Mouse (Mus musculus) hindbrain, embryonic 14.5 days (tissue): Measurements from ENCODE around the gene Rab3b. TPM values are rescaled to one million over a fixed set of nuclear protein-coding genes. Genes with fewer than 3 reads are reported as not detected.

Source experiments
- ATAC-seq: fragments of 200-750 bp; cut with Nextera tagmentation; 2 replicates; pipeline ENCODE4 v1.8.0; 2017; ENCODE audit warnings: moderate number of reproducible peaks, mild to moderate bottlenecking, moderate TSS enrichment, moderate library complexity; ENCODE audit not compliant: low FRiP score
- DNase-seq: peaks from one replicate; pipeline ENCODE4 v3.0.0-alpha.2; 2015; ENCODE audit warnings: low spot score
- H3K27ac ChIP-seq: fragments of 300-500 bp; sonication (generic); 2 replicates; pipeline ENCODE4 v1.5.1; 2014; ENCODE audit warnings: mild to moderate bottlenecking, moderate library complexity
- H3K27me3 ChIP-seq: fragments of 300-500 bp; sonication (generic); 2 replicates; pipeline ENCODE4 v1.6.1; 2014; ENCODE audit warnings: mild to moderate bottlenecking, low read length, mixed read lengths; ENCODE audit not compliant: control insufficient read depth, insufficient read depth
- H3K36me3 ChIP-seq: fragments of 300-500 bp; sonication (generic); replicated peaks from 2 replicates; pipeline ENCODE4 v1.6.1; 2014; ENCODE audit not compliant: control insufficient read depth, insufficient read depth
- H3K4me1 ChIP-seq: fragments of 300-500 bp; sonication (generic); replicated peaks from 2 replicates; pipeline ENCODE4 v1.6.1; 2014; ENCODE audit warnings: antibody characterized with exemption, low read length, mixed read lengths; ENCODE audit not compliant: control insufficient read depth, insufficient read depth
- H3K4me2 ChIP-seq: fragments of 300-500 bp; sonication (generic); replicated peaks from 2 replicates; pipeline ENCODE4 v1.6.1; 2014; ENCODE audit warnings: mild to moderate bottlenecking, moderate library complexity
- H3K4me3 ChIP-seq: fragments of 300-500 bp; sonication (generic); replicated peaks from 2 replicates; pipeline ENCODE4 v1.5.1; 2014; ENCODE audit warnings: mild to moderate bottlenecking, low read length
- H3K9ac ChIP-seq: fragments of 300-500 bp; sonication (generic); 2 replicates; pipeline ENCODE4 v1.6.1; 2014
- H3K9me3 ChIP-seq: fragments of 300-500 bp; sonication (generic); 2 replicates; pipeline ENCODE4 v1.6.1; 2016; ENCODE audit warnings: low read length; ENCODE audit not compliant: control insufficient read depth
- WGBS: fragments of 180-500 bp; shearing (Covaris S2); extraction: QIAGEN DNeasy Blood & Tissue Kit; methylation state at CpG from one replicate; pipeline ENCODE4 v1.1.7; 2014; 5-methylcytosine and 5-hydroxymethylcytosine counted together
- polyA plus RNA-seq: library from polyadenylated mRNA; unstranded; fragments of >200 nt; fragmentation: Nextera tagmentation; extraction: Ambion mirVana; gene quantifications from 2 replicates; pipeline ENCODE4 v1.2.1, GENCODE M21; 2014

Rab3b gene
- polyA plus RNA-seq, 1 experiment from 2014 or later = 187 TPM

DNA sequence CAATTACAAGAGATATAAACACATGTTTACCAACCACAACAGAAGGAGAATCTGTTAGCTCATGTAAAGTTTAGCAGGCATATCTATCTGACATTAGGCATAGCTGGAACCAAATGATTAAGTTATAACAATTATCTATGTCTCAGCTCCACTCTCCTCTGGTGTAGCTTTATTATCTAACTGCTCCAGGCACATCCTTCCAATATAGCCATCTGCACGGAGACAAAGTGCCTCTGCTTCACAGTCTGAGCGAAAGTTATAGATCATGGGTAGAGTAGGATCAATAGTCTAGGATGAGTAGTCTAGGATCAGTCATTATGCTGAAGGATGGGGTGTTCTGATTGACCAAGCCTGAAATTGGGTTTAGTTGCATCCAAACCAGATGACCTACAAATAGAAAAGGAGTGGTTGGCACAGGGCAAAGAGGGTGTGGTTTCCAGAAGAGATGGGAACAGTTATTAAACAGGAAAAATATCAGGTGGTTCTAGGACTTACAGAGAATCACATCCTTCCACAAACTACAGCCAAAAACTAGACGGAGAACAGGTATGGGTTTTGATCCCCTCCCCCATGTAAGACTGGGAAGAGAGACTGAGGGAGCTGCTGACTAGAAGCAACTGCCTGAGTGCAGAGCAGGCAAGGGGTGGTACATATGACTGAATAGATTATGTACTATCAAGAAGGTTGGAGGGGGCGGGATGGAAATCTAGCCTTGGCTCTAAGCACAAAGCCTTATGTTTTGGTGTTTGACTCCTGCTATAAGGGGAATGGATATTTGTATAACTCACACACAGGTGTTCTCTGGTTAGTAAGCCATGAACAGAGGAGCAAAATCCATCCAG, 82.0 kb downstream of the Rab3b start:
- Histone ChIP-seq H3K27me3 (no peaks in the 10 kb centered on the region), H3K36me3 (no peaks in the 10 kb centered on the region), H3K9ac (no peak overlapping the region), H3K9me3 (no peaks in the 10 kb centered on the region), H3K4me3 (no peak overlapping the region), H3K4me2 (no peak overlapping the region), H3K4me1 (no peaks in the 10 kb centered on the region), H3K27ac (no peak overlapping the region)
- ATAC-seq (no peak), DNase-seq (no peak)
- WGBS = 82% methylated on average over 4 of the region's 4 CpGs

DNA sequence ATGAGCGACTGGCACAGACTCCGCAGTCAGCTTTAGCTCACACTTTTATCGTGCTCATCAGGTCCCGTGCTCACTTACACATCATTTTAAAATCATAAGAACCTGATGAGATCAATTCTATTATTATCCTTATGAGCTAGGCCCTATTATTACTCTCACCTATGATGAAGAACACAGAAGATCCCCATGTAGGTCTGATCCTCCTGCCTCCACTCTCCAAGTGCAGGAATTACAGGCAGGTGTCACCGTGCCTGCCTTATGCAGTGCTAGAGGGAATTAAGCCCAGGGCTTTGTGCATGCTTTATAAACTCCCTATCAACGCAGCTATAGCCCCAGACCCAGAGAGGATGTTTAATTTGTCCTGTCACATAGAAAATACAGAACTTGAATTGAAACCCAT, 84.2 kb downstream of the Rab3b start:
- H3K9me3 ChIP-seq = no peaks in the 10 kb centered on the region
- H3K4me1 ChIP-seq = no peaks in the 10 kb centered on the region
- H3K36me3 ChIP-seq = no peaks in the 10 kb centered on the region
- ATAC-seq (no peak), DNase-seq (no peak)
- no peak overlapping the region for H3K9ac ChIP-seq
- no peak overlapping the region for H3K4me3 ChIP-seq
- H3K4me2 ChIP-seq = no peak overlapping the region
- 74% methylated on average over 6 of the region's 6 CpGs for WGBS
- H3K27me3 ChIP-seq = no peaks in the 10 kb centered on the region
- H3K27ac ChIP-seq = no peak overlapping the region

DNA sequence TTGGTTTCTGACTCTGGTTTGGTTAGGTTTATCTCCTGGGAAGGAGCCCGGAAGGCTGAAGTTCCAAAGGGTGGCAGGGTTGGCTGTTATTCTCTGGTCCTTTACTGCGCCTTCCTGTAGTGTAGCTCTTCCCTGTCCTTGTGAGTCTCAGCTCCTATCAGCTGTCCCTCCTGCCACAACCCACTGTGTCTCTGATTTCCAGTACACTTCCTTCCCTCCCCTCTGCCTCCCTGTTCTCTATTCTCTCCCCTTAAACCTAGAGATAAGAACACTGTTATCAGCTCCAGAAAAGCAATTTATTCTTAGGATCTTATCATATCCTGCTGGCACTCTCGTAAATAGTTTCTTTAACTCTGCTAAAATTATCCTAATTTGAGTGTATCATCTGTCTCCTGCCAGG, 90.7 kb downstream of the Rab3b start:
- no peaks in the 10 kb centered on the region for H3K27me3 ChIP-seq
- WGBS = 84% methylated on average over 3 of the region's 3 CpGs
- H3K27ac ChIP-seq = no peak overlapping the region
- no peak for ATAC-seq
- H3K4me1 ChIP-seq = no peaks in the 10 kb centered on the region
- H3K4me3 ChIP-seq = no peak overlapping the region
- no peak for DNase-seq
- H3K4me2 ChIP-seq = no peak overlapping the region
- no peak overlapping the region for H3K9ac ChIP-seq
- no peaks in the 10 kb centered on the region for H3K36me3 ChIP-seq
- no peaks in the 10 kb centered on the region for H3K9me3 ChIP-seq

DNA sequence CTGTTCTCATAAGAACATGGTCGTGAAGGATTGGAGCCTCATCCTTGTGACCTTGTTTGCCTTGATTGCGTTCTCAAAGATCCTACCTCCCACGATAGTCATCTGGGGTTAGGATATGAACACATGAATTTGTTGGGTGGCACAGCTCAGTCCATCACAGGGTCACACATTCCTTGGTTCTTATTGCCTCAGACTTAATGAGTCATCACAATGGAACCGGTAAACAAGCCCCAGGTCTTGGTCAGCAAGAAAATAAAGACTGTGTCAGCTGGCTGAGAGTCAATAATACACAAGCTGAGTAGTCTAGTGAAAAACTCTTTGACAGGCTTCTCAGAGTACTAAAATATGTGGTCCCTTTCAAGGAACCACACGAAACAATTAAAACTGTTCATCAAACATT, 92.2 kb downstream of the Rab3b start:
- no peaks in the 10 kb centered on the region for H3K27me3 ChIP-seq
- H3K4me1 ChIP-seq = no peaks in the 10 kb centered on the region
- H3K4me3 ChIP-seq = no peak overlapping the region
- WGBS = 85% methylated on average over 5 of the region's 5 CpGs
- no peaks in the 10 kb centered on the region for H3K9me3 ChIP-seq
- DNase-seq (no peak), ATAC-seq (no peak)
- H3K36me3 ChIP-seq = no peaks in the 10 kb centered on the region
- H3K9ac ChIP-seq = no peak overlapping the region
- no peak overlapping the region for H3K27ac ChIP-seq
- no peak overlapping the region for H3K4me2 ChIP-seq

DNA sequence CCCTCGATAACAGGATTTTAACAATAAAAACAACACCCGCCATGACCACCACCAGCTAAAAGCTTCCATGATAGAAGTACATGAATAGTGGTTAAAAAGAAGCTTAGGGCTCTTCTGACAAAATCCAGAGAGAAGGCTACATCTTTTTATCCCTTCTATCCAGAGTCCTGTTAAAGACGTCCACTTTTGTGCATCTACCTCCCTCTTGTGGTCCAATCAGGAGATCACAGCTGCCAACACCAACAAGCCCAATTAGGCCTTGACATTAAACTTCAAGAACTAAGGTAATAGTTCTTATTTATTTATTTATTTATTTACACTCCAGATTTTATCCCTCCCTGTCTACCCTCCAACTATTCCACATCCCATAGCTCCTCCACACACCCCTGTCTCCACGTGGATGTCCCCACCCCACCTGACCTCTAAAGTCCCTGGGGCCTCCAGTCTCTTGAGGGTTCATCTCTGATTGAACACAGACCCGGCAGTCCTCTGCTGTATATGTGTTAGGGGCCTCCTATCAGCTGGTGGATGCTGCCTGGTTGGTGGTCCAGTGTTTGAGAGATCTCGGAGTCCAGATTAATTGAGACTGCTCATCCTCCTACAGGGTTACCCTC, 97.7 kb downstream of the Rab3b start:
- H3K27me3 ChIP-seq = no peaks in the 10 kb centered on the region
- no peak overlapping the region for H3K4me3 ChIP-seq
- 49% methylated on average over 6 of the region's 6 CpGs for WGBS
- DNase-seq = peak; percentile 86
- H3K27ac ChIP-seq = no peak overlapping the region
- no peak for ATAC-seq
- no peak overlapping the region for H3K9ac ChIP-seq
- no peak overlapping the region for H3K4me2 ChIP-seq
- H3K36me3 ChIP-seq = no peaks in the 10 kb centered on the region
- H3K9me3 ChIP-seq = no peaks in the 10 kb centered on the region
- no peaks in the 10 kb centered on the region for H3K4me1 ChIP-seq

DNA sequence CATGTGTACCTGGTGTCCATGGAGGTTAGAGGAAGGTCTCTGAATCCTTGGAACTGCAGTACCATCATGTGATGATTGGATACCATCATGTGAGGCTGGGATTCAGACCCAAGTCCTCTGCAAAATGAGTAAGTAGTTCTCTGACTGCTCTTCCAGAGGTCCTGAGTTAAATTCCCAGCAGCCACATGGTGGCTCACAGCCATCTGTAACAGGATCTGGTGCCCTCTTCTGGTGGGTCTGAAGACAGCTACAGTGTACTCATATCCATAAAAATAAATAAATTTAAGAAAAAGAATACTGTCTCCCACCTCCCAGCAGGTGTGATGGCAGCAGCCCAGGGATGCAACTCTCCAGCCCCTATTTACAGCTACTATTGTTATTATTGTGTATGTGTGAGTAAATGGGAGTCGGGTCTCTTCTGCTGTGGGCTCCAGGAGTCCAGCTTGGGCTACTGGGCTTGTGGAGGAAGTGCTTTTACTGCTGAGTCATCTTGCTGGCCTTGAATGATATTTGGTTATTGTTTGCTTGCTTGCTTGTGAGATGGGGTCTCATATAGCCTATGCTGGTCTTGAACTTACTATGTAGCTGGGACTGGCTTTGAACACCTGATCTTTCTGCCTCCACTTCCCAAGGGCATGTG, 108.1 kb downstream of the Rab3b start:
- H3K27me3 ChIP-seq = no peaks in the 10 kb centered on the region
- ATAC-seq (no peak), DNase-seq (no peak)
- no peak overlapping the region for H3K9ac ChIP-seq
- H3K27ac ChIP-seq = no peak overlapping the region
- no peak overlapping the region for H3K4me2 ChIP-seq
- WGBS = 94% methylated on average over 1 of the region's 1 CpGs
- no peaks in the 10 kb centered on the region for H3K9me3 ChIP-seq
- H3K4me3 ChIP-seq = no peak overlapping the region
- no peaks in the 10 kb centered on the region for H3K36me3 ChIP-seq
- H3K4me1 ChIP-seq = no peaks in the 10 kb centered on the region

DNA sequence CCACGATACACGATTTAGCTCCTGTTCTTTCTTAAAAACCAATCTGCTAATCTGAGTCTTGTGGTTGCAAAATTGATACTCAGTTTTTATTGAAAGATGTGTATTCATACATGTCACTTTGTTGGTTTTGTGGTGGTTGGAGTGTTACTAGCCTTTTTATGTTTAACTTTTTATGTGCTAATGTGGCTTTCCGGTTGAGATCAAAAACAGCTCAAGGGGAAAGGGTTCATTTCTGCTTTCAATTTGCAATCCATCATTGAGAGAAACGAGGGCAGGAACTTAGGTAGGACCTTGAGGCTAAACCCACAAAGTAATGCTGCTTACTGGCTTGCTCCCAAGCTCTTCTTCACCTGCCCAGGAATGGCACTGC, 108.6 kb downstream of the Rab3b start:
- Histone ChIP-seq H3K36me3 (no peaks in the 10 kb centered on the region), H3K27me3 (no peaks in the 10 kb centered on the region), H3K9ac (no peak overlapping the region), H3K4me3 (no peak overlapping the region), H3K9me3 (no peaks in the 10 kb centered on the region), H3K4me2 (no peak overlapping the region), H3K4me1 (no peaks in the 10 kb centered on the region), H3K27ac (no peak overlapping the region)
- no peak for DNase-seq
- WGBS = 80% methylated on average over 4 of the region's 4 CpGs
- ATAC-seq = no peak

DNA sequence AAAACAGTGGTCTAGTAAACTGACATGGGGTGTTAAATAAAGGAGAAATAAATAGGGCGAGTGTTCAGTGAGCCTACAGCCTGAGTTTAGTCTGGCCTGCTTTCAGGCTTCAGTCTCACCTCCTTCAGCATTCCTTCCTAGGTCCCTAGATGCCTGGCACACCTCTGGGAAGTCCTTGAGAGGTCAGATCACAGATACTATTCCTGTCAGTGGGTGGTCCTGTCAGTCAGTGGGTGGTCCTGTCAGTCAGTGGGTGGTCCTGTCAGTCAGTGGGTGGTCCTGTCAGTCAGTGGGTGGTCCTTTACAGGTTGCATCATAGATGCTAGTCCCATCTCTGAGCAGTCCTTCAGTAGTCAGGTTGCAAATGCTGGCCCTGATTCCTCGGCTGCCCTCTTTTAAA, 110.6 kb downstream of the Rab3b start:
- H3K4me3 ChIP-seq = no peak overlapping the region
- H3K27ac ChIP-seq = no peak overlapping the region
- H3K27me3 ChIP-seq = no peaks in the 10 kb centered on the region
- H3K4me2 ChIP-seq = no peak overlapping the region
- H3K9me3 ChIP-seq = no peaks in the 10 kb centered on the region
- no peaks in the 10 kb centered on the region for H3K36me3 ChIP-seq
- no peak for DNase-seq
- H3K9ac ChIP-seq = no peak overlapping the region
- H3K4me1 ChIP-seq = no peaks in the 10 kb centered on the region
- whole genome bisulfite sequencing = 65% methylated on average over 2 of the region's 2 CpGs
- no peak for ATAC-seq

DNA sequence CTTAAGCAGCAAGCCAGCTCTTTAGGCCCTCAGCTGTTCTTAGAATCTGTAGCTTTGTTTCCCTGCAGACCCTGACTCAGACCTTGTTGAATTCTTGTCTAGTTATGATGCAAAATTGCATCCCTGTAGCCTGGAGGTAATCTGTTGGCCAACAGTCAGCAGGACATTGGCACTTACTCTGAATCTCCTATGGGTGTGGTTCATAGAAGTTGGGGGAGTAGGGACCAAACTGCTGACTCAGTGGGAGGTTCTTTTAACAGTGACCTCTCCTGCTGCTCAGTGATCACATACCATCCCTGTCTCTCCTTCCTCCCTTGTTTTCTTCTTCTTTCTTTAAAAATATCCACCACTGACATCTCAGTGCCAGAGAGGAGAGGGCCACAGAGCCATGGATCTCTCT, 111.2 kb downstream of the Rab3b start:
- no peaks in the 10 kb centered on the region for H3K9me3 ChIP-seq
- no peak for ATAC-seq
- no peaks in the 10 kb centered on the region for H3K4me1 ChIP-seq
- H3K9ac ChIP-seq = no peak overlapping the region
- H3K27ac ChIP-seq = no peak overlapping the region
- no peak overlapping the region for H3K4me3 ChIP-seq
- H3K4me2 ChIP-seq = no peak overlapping the region
- no peaks in the 10 kb centered on the region for H3K27me3 ChIP-seq
- DNase-seq = no peak
- no peaks in the 10 kb centered on the region for H3K36me3 ChIP-seq
